Mouse (Mus musculus): ENCODE measurements around the gene Zfp260.

DNA sequence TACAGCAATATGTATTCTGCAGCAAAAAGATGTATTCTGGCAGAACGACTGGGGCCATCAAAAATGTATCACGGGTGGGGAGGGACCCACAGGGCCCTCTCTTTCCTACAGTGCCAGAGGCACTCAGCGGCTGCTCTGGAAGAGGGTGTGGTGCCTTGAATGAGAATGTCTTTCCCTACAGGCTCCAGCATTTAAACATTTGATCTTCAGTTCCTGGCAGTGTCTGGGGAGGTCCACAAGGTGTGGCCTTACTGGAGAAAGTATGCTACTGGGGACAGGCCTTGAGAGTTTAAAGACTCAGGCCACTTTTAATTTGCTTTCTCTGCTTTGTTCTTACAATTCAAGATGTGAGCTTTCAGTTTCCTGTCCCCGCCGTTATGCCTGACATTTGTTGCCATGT lies 21.5 kb downstream of the Zfp260 start:
- TF ChIP-seq HCFC1 (IDR thresholded peaks at IDR 0.05; ENCODE audit: borderline replicate concordance, insufficient read depth, low read length) (no peak), MAFK (IDR thresholded peaks at IDR 0.05; ENCODE audit: insufficient read depth, low read depth, low read length) (no peak), ZNF384 (IDR thresholded peaks at IDR 0.05; ENCODE audit: low read depth, low read length) (no peak)

Data from ES-E14 (cell line).